Mouse (Mus musculus) erythroblast, embryonic 14.5 days (primary cell): ENCODE measurements at regions not wholly inside any gene's neighbourhood (a gene's known extent, or its start where the extent isn't known, plus 50 kb on each side); places are given as distances from the start of the nearest gene placed in this dataset.

Experiments used
- GATA1 ChIP-seq: IDR thresholded peaks from 2 replicates; pipeline ENCODE4 v1.6.1; 2012; ENCODE audit warnings: low read length, inconsistent platforms, mixed read lengths
- TAL1 ChIP-seq: IDR thresholded peaks from 3 replicates; pipeline ENCODE4 v1.6.1; 2012; ENCODE audit warnings: low read length, inconsistent platforms, mixed read lengths

- TF ChIP-seq GATA1 (no peak), TAL1 (no peak)
Observed at GRCm38 (mm10) chr1:137654171-137654570, 521.3 kb downstream of the Ptprc start.
